Mouse (Mus musculus) heart, postnatal 4 days (tissue): ENCODE measurements around the gene Gnb3. TPM values are rescaled to one million over a fixed set of nuclear protein-coding genes. Genes with fewer than 3 reads are reported as not detected.
"Not testable (repeated sequence)": the region's sequence is repeated elsewhere in the genome, so short reads cannot be mapped to it uniquely, and the experiment has no call there.

ENCODE experiments used
- DNase-seq: peaks from one replicate; pipeline ENCODE4 v3.0.0; 2021
- total RNA-seq, 2 experiments: library from RNA; stranded (reverse); gene quantifications; 2 replicates each; pipeline ENCODE4 v1.2.3; 2021

Gnb3 gene
- total RNA-seq, 2 experiments from 2014 or later: 2.6 to 3.9 TPM

DNA sequence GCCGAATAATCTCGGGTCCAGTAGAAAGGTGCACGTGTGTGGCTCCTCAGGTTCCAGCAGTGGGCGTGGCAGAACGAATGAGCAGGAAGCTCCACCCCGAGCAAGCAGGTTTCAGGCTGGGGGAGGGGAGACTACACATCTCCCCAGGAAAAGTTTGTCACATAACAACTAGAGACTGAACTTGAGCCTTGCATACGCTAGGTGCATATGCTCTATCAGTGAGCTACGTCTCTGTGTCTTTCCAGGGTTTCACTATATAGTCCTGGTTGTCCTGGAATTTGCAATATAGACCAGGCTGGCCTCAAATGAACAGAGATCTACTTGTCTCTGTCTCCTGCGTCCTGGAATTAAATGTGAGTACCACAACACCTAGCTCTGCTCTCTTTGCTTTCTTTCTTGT is 37.7 kb downstream of the Gnb3 start:
- DNase-seq: not testable (repeated sequence)

- no peak for DNase-seq
Measured at GRCm38 (mm10) chr6:124796200-124796599, 43.9 kb downstream of the Gnb3 start.

DNA sequence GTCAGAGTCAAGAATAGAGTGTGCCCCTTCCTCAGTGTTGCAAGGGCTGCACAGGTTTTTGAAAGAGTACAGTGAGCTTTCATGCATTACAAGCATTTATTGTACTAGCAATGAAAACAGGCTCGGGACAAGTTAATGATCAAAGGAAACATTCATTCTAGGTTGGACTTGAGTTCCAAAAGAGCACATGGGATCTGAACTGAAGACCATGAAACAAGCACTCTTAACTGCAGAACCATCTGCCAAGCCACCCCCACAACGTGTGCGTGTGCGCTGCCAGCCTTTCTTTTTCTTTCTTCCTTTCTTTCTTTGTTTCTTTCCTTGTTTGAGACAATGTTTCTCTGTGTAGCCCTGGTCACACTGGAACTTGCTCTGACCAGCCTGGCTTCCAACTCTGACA is 44.3 kb downstream of the Gnb3 start:
- no peak for DNase-seq

DNA sequence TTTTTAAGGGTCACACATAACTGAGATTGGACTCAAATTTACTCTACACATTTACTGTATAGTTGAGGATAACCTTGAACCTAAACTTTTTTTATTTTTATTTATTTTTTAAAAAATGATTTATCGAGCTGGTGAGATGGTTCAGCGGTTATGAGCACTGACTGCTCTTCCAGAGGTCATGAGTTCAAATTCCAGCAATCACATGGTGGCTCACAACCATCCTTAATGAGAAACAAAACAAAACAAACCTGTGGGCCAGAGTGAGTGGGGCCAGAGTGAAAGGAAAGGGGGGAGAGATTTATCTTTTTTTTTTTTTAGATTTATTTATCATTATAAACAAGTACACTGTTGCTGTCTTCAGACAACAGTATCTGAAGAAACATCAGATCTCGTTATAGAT is 48.2 kb downstream of the Gnb3 start:
- DNase-seq: no peak

DNA sequence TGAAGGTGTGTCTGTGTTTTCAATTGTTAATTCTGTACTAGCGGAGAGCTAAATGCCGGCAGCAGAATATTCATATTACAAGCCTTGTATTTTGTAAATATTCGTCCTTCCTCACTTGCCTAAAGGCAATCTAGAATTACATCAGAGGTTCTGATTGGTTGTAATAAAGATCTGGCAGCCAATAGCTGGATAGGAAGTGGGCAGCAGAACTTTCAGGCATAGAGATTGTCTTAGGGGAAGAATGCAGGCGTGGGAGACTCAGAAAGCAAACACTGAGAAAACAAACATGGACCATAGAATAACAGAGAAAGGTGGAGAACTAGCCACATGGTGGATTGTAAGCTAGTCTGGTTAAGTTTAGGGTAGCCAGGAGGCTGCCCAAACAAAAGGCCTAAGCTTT is 50.0 kb downstream of the Gnb3 start:
- no peak for DNase-seq

GRCm38 (mm10) chr6:124789519-124789918 is 50.6 kb downstream of the Gnb3 start:
- DNase-seq: no peak

GRCm38 (mm10) chr6:124787722-124788121 is 52.4 kb downstream of the Gnb3 start:
- no peak for DNase-seq

- DNase-seq: no peak
Measured at GRCm38 (mm10) chr6:124786756-124787420, 53.2 kb downstream of the Gnb3 start.

Other genes starting within 250 kb of the Gnb3 start
- gene C1s2, start 204.2 kb downstream of the Gnb3 start, total RNA-seq: under 1 TPM; 0.14 to 0.25 TPM
- gene Lpcat3, start 177.2 kb downstream of the Gnb3 start, total RNA-seq: 10 to 100 TPM; 53.5 to 55.8 TPM
- 10 to 100 TPM; 72.9 to 73.6 TPM for gene Emg1, start 128.1 kb downstream of the Gnb3 start, total RNA-seq
- gene Phb2, start 127.9 kb downstream of the Gnb3 start, total RNA-seq: 100 to 1,000 TPM; 398 to 399 TPM
- 1 to 10 TPM; 5.3 to 5.4 TPM for gene Ptpn6, start 101.6 kb downstream of the Gnb3 start, total RNA-seq
- gene Grcc10, start 98.9 kb downstream of the Gnb3 start, total RNA-seq: 100 to 1,000 TPM; 259 to 300 TPM
- gene Gm45234, start 84.3 kb downstream of the Gnb3 start, total RNA-seq: 1 to 10 TPM in 1 of 2 experiments, not detected in 1; 2.1 TPM
- 10 to 100 TPM; 61.0 to 70.5 TPM for gene Atn1, start 83.8 kb downstream of the Gnb3 start, total RNA-seq
- gene Eno2, start 70.6 kb downstream of the Gnb3 start, total RNA-seq: 10 to 100 TPM; 10.0 to 10.2 TPM
- gene Lrrc23, start 60.5 kb downstream of the Gnb3 start, total RNA-seq: under 1 TPM in 1 of 2 experiments, not detected in 1; 0.52 TPM
- 1 to 10 TPM; 3.5 to 4.4 TPM for gene Spsb2, start 31.6 kb downstream of the Gnb3 start, total RNA-seq
- gene Tpi1, start 26.0 kb downstream of the Gnb3 start, total RNA-seq: 100 to 1,000 TPM; 977 to 982 TPM
- 100 to 1,000 TPM; 102 to 104 TPM for gene Usp5, start 10.8 kb downstream of the Gnb3 start, total RNA-seq
- gene Cdca3, start 10.7 kb downstream of the Gnb3 start, total RNA-seq: 10 to 100 TPM; 77.8 to 82.6 TPM
- 10 to 100 TPM; 30.0 to 31.6 TPM for gene P3h3, start 17.5 kb upstream of the Gnb3 start, total RNA-seq
- gene Gpr162, start 23.7 kb upstream of the Gnb3 start, total RNA-seq: 1 to 10 TPM; 5.7 to 7.4 TPM
- gene Cd4, start 47.9 kb upstream of the Gnb3 start, total RNA-seq: under 1 TPM; 0.41 to 0.55 TPM
- 1 to 10 TPM in 1 of 2 experiments, under 1 TPM in 1; 0.68 to 1.0 TPM for gene Lag3, start 71.4 kb upstream of the Gnb3 start, total RNA-seq
- gene Ptms, start 79.8 kb upstream of the Gnb3 start, total RNA-seq: 100 to 1,000 TPM; 549 to 587 TPM
- 100 to 1,000 TPM; 237 to 239 TPM for gene Mlf2, start 91.1 kb upstream of the Gnb3 start, total RNA-seq
- 100 to 1,000 TPM; 107 to 110 TPM for gene Cops7a, start 125.3 kb upstream of the Gnb3 start, total RNA-seq
- 1 to 10 TPM in 1 of 2 experiments, under 1 TPM in 1; 0.69 to 1.5 TPM for gene Pianp, start 156.4 kb upstream of the Gnb3 start, total RNA-seq
- gene Zfp384, start 168.9 kb upstream of the Gnb3 start, total RNA-seq: 10 to 100 TPM; 28.5 to 30.7 TPM
- 10 to 100 TPM; 40.8 to 43.6 TPM for gene Ing4, start 199.5 kb upstream of the Gnb3 start, total RNA-seq
- gene Acrbp, start 209.4 kb upstream of the Gnb3 start, total RNA-seq: 1 to 10 TPM; 1.7 to 3.2 TPM
- gene Lpar5, start 227.6 kb upstream of the Gnb3 start, total RNA-seq: not detected